Mouse (Mus musculus): ENCODE measurements around the gene Sned1.
"Not testable (repeated sequence)": the region's sequence is repeated elsewhere in the genome, so short reads cannot be mapped to it uniquely, and the experiment has no call there.

Gene Sned1

DNA sequence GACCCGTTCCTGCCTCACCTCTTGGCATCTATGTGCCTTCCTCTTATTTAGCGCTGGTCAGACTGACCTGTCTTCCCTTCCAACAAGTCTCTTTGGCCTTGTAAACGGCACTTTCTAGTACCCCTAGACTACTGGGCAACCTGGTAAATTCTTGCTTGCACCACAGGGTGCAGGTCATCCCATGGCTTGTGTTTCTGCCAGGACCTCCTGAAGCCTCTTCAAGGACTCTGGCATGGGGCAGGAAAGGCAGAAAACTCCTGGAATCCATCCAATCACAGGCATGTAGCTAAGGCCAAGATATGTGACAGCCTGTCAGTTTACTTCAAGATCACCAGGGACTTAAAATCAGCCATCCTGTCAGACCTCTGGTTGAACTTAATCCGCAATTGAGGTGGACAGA is 6.0 kb upstream of the Sned1 start:
- DNase-seq, result no peak

DNA sequence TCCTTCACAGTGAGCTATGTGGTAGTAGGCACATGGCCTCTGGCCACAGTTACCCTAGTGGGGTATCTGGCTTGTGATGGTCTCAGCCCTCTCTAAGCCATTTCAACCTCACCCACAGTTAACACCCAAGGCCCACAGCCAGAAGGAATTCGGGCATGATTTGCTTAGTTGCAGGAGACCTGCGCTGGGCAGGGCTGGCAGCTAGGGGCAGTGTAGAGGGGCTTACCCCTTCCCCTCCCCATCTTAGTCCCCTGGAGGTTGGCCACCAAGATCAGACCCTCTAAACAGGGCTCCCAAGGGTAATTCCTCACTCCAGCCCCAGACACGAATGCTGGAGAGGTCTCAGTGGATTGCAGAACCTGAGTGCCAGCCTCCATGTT is 894 bp downstream of the Sned1 start:
- peak; percentile 56 for DNase-seq

DNA sequence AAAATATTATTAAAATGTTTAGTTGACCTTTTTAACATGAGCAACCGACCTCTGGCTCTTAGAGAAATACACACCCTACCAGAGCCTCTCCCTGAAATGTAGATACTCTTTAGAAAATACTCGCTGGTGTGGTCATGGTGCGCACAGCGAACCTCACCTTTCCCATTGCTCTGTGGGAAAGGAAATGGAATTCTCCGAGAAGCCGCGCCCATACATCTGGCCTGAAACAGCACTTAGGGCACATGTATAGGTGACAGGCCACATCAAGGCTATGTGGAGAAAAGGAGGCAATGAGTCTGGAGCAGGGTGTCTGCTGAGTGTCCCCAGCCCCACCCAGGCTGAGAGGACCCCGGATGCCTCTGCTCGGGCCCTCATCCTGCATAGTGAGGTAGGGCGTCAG is 2.0 kb downstream of the Sned1 start:
- DNase-seq, result no peak

DNA sequence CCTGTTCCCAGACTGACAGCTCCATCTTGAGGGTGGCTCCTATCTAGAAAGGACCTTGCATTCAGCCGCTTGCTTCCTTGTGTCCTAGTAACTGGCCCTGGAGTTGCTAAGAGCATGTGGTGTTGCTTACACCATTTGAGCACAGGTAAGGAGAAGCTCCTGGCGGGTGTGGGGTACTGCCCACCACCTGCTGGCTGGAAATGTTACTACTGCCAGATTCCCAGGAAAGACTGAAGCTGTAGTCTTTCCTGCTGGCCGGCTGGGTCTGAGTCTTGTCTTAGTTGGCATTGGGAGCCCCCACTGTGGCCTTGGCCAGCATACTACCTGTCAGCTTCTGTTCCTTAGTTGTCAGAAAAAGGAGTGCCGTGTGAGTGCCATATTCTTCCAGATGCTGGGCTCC is 2.6 kb downstream of the Sned1 start:
- DNase-seq, result no peak

DNA sequence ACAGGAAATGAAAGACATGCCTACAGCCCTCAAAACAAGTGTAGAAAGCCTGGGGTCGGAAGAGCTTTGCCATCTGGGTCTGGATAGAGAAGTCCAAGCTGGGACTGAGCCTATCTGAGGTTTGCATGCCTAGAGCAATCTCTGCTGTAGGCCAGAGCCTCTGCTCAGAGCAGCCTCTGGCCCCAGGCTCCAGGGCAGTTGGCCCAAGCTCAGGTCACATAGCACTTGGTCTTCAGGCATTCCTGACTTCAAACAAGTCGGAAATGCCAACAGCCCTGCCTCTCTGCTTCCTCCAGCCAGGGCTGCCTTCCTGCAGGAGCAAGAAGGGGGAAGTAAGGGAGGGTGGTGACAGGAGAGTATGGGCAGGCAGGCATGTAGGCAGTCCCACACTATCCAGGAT is 10.3 kb downstream of the Sned1 start:
- DNase-seq, result no peak

DNA sequence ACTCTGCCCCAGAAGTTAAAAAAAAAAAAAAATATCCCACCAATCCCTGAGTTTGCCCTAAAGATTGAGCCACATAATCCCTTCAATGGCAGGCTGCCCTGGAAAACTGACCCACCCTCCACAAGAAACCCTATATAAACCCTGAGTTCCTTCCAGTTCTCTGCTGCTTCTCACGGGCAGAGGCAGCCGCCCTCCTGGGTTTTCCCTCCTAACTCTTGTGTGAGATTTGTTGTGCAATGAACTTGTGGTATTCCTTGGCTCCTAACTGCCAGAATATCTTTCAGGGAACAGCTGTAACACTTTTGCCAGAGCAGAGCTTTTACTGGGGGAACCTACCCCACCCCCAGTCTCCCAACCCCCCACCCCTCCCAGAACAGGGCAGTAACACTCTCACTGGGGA is 16.9 kb downstream of the Sned1 start:
- DNase-seq, result no peak

DNA sequence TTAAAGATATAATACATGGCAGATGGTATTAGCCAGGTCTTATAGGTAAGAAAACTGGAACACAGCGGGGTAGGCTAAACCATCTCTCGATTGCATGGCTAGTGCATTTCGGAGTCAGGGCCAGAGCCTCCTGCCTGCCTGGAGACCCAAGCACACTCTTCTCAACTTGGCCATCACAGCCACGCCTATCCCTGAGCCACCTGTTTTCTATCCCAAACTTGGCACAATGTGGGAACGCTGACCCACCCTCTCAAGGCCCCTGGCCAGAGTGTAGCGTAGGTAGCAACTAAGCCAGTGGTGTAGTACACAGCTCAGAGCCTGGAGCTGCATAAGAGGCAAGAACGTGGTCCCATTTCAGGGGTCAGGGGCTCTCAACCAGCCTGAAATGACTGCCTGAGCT is 20.1 kb downstream of the Sned1 start:
- no peak for DNase-seq

DNA sequence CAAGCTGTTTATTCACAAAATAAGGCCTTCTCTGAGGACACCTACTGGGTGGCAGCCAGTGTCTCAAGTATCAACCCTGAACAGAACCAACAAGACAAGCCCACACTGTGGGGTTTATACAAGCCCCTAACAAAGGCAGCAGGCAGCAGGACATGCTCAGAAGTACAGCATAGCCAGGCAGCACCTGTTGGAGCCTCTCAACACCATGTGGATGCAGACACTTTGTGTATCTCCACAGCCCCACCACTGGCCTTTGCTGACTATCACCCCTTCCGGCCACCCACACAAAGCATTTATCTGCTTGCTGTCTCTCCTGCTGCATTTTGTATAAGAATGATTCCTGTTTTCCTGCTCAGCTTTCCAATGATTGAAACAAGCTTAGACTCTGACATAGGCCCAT is 21.9 kb downstream of the Sned1 start:
- DNase-seq, result no peak

DNA sequence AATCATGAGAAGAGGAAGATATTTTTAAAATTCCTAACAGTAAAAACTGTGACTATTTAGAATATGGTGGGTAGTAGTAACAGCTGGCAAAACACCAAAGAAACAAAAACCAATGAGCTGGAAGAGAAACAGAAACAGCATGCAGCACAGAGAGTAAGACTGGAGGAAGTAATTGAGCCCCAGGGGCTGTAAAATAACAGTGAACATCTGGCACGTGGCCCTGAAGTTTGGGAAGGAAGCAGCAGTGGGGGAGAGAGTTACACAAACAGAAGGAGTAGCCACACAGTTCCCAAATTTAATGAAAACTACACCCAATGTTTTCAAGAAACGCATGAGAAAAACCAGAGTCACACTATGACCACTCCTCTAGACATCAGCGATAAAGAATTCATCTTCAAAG is 31.6 kb downstream of the Sned1 start:
- DNase-seq, result peak; percentile 37

DNA sequence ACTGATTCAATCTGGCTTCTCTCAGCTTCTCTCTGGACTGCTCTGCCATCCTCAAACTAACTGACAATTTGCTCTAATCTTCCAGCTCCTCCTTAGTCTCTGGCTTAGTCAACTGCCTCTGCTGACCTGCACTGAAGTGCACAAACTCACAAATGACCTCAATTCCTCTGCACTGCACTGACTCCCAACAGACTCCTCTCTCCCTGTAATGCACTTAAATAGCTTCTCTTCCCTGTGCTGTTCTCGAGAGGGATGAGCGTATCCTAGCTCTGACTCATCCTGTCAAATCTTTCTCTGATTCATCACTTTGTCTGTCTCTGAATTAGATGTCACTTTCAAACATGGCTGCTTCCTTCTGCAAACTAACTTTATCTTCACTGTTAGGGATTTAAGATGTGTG is 32.6 kb downstream of the Sned1 start:
- DNase-seq, result no peak

DNA sequence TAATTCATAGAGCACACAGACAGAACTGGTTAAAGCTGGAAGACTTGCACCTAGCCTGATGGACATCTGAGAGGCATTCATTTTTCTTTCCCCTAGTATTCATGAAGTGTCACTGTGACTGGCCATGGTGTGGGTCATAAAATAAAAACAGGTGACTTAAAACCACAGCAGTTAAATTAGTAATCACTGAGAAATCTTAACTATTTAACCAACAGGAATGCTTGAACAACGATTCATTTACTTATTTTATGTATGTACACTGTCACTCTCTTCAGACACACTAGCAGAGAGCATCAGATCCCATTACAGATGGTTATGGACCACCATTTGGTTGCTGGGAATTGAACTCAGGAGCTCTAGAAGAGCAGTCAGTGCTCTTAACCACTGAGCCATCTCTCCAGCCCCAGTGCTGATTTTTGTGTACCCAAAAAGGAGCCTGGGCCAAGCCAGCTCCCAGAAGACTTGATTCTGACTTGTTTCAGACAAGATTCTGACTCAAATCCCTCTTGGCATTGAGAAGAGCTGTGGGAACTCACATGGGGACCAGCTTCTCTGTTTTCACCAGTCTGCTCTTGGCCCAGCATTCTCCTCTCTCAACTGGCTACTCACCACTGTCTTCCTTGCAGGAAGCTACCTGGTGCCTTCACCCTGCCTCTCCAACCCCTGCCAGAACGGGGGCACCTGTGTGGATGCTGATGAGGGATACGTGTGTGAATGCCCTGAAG is 35.0 kb downstream of the Sned1 start:
- no peak for DNase-seq

DNA sequence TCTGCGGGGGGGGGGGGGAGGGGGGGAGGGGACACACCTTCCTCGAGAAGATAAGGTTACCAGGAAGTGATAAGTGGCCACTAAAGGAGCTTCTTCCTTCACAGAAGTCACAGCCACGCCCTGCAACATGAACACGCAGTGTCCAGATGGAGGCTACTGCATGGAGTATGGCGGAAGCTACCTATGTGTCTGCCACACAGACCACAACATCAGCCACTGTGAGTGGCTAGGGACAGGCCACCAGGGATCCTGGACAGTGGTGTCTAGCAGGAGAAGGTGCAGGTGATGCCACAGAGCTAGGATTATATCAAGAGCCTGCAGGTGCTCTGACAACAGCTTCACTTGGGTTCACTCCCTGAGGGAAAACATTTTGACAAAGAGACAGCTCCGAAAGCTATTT is 36.1 kb downstream of the Sned1 start:
- DNase-seq, result no peak

DNA sequence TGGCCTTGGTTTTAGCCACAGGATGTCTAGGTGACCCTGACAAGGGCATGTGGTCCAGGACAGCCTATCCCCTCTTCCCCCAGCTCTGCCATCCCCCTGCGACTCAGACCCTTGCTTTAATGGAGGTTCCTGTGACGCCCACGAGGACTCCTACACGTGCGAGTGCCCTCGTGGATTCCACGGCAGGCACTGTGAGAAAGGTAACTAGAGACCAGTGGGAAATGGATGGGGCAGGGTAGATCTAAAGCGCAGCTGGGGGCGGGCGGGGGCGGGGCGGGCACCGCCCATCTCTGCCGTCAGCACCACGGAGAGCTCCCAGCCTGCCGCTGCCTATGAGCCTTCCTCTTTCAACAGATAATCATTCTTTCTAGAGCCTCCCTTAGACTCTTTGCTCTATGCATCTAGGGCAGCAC is 36.8 kb downstream of the Sned1 start:
- DNase-seq, result peak; percentile 66

DNA sequence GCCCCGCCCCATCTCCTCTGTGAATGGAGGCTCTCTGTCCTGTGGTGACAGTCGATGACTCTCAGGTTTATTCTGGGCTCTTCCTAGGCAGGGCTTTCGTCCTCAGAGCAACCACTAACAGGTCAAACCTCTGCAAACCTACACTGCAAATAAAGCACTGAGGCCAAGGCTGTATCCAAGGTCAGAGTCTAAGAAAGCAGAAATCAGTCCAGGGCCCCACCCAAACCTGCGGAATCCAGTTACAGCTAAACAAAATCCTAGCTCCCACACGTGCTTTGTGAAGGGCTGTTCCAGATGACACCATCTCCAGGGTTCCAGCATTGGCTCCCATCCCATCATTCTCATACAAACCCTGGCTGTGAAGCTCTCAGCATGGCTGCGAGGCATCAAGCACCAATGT is 39.9 kb downstream of the Sned1 start:
- DNase-seq, result no peak

DNA sequence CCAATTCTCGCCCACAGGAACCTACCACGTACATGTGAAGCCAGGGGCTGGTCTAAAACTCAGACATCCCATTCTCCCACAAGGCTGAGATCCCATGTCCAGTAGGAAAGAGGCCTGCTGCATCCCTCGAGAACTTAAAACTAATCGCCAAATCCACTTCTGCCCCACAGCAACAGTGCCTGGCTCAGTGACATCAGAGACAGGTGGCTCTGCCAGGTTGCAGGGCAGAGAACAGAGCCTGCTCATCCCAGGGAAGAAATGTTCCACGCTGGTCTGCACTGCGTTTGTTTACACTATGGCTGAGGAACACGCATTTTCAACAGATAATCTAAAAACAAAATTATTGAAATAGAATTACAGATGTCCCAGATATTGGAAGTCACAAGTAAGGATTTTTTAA is 41.4 kb downstream of the Sned1 start:
- no peak for DNase-seq

DNA sequence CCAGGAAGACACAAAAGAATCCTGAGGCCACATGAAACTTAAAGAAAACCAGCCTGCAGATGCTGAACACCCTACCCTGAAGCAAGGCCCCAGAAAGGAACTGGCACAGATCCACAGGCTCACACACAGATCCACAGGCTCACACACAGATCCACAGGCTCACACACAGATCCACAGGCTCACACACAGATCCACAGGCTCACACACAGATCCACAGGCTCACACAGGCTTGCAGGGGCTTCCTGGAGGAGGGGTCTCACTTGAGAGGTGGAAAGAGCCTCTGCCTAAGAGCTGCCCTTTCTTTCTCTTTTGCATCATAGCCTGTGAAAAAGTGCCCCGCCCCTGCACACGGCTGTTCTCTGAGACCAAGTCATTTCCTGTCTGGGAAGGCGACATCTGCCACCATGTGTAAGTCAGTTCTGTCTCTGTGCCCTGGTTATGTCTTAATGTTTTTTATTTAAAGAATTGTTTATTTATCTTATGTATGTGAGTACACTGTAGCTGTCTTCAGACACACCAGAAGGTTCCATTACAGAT is 54.1 kb downstream of the Sned1 start:
- DNase-seq, result no peak

DNA sequence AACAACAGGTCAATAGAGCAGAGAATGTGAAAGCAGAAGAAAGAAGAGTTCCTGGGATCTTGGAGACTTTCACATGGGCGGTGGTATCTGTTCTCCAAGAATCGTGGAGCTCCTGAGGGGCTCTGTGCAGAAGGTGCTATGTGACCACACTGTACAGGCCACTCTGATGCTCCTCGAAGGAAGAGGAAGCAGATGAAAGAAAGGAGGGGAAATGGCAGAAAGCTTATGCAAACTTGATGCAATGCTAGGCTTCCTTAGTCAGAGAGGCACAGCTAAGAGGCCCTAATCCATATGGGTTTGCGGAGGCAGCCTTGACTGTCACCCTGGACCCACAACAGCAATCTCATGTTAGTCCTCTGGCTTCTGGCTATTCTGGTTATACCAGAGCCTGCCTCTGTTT is 55.3 kb downstream of the Sned1 start:
- no peak for DNase-seq

DNA sequence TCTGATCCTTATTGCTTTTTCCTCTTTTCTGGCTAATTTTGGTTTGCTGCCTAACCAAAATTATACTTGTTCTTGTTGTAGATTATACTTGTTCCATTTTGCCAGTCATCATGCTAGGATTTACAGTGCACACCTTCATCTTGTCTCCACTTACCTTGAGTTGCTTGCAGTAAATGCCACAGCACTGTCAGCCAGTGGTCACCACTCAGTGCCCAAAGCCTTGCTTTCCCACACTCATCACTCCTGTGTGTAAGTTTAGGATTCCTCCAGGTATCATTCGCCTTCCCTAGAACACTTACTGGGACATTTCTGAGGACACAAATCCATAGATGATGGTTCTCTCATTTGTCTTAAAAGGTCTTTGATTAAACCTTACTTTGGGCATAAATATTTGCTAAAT is 56.0 kb downstream of the Sned1 start:
- no peak for DNase-seq

DNA sequence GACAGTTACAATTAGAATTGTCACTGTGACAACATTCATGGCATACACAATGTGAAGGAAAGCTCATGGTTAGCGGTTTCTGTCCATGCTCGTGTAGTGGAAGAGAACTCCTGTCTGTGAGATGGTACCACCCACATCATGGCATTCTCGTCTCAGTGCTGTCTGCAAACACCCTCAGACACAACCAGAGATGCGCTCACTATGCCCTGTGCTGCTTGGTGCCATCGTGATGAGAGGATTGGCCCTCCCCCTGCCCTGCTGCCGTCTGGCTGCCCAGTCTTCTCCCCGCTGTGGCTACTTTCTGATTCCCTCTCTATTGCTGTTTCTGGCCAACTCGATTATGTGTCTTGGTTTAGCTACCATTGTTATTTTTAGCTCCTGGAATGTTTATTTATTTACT is 56.4 kb downstream of the Sned1 start:
- no peak for DNase-seq

DNA sequence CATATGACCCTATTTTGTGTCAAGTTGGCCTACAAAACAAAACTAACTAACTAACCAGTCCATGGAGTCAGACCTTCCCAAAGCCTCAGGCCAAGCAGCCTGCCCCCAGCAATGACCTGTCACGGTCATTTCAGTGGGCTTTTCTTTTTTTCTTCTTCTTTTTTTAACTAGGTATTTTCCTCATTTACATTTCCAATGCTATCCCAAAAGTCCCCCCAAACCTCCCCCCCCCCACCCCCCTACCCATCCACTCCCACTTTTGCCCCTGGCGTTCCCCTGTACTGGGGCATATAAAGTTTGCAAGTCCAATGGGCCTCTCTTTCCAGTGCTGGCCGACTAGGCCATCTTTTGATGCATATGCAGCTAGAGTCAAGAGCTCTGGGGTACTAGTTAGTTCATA is 58.9 kb downstream of the Sned1 start:
- DNase-seq, result not testable (repeated sequence)

DNA sequence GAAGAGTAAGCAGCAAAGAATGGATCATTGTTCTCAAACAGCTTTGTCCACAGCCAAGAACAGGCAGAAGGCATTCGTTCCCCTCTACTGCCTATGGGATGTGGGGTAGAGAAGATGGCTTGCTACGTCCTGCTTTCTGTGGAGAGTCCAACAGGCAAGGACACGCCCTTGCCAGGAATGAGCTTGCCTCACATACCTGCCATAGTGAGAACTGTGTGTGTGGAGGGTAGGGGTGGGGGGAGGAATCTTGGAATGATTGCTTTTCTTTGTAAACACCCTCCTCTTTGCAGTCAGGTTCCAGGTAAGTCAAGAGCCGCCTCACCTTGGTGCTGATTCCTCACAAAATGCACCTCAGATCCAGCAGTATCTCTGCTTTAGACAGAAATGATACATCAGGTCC is 64.2 kb downstream of the Sned1 start:
- DNase-seq, result no peak

DNA sequence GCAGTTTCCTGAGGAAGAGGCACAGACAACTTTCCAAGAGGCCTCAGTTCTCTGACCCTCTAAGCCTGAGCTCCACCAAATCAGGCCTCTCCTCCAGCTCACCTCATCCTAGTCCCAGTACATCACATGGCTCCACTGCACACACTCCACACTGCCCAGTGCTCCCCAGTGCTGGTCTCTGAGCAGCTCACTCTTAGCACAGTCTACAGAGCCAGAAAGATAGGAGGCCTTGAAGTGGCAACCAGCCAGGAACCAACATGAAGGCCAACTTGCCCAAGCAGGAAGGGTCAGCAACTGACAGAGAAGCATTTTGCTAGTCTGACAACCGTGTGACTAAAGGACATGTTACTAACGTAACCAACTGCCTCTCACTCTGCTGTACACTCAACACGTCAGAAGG is 64.9 kb downstream of the Sned1 start:
- DNase-seq, result no peak

DNA sequence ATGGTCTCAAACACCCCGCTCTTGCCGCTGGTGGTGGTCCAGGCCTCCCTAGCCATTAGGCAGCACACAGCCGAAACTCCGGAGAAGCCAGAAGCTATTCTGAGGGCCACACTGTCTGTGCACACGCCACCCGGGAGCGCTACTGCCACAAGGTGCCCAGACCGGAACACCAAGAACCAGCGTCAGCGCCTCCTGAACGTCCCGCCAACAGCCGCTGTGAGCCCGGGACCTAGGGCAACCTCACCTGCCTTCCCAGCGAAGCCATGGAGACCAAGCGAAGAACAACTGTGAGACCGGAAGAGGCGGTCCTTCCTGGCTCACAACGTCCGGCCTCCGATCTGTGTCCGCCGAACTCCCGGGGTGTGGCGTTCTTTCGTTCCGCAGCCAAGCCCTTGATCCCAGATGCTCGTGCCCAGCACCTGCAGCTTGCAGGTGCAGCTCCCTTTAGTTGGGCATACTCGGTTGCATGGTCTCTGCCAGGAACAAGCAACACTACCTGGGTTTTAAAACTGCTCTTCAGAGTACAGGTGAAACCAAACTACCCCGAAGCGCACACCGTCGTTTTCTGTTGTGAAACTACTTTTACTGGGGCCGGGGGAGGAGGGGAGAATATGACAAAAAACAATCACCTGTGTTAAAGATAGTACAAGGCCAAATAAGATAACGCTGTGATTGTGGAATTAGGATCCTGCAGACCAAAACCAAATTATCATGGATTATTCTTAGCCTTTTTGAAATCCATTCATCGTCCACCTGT is 70.1 kb downstream of the Sned1 start, which contains the start of gene Mterf4:
Gene Mterf4, minus strand, starts transcription at position 335 of the 757 bp plus-strand sequence.
- peak; percentile 91 for DNase-seq

DNA sequence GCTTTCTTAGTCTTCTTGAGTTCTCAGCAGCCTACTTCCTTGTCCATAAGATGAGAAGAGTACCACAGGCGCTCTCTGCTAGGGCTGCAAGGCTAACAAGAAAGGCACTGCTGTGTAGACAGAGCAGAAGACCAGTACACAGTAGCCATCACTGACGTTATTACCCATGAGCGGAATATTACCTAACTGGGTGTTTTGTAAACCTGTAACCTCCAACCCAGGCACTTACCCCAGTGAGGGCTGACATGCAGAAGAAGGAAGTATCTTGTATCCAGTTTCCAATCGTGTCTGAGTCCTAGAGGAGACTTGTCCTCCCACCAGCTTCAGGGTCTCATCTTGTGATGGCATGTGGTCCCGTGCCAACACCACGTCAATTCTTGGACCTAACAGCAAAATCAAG is 88.3 kb downstream of the Sned1 start:
- DNase-seq, result no peak

DNA sequence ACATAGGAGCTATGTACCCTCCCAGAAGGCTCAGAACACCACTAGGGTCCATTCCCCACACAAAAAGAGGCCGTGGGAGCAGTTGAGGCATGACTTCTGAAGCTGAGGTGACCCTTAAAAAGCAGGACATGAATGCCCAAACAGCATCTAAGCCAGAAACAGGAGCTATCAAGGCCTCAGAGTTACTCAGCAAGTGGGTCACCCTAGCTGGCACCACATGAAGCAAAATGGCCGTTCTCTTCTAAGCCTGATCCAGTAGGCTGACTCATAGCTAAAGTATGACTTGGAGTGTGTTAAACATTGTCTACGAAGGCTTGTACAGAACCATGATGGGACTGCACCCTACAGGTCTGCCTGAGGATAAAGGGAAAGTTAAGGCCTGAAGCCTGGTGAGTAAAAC is 90.8 kb downstream of the Sned1 start:
- DNase-seq, result no peak
